Mouse (Mus musculus): Measurements from ENCODE around the gene Gm10160.

Gene Gm10160

DNA sequence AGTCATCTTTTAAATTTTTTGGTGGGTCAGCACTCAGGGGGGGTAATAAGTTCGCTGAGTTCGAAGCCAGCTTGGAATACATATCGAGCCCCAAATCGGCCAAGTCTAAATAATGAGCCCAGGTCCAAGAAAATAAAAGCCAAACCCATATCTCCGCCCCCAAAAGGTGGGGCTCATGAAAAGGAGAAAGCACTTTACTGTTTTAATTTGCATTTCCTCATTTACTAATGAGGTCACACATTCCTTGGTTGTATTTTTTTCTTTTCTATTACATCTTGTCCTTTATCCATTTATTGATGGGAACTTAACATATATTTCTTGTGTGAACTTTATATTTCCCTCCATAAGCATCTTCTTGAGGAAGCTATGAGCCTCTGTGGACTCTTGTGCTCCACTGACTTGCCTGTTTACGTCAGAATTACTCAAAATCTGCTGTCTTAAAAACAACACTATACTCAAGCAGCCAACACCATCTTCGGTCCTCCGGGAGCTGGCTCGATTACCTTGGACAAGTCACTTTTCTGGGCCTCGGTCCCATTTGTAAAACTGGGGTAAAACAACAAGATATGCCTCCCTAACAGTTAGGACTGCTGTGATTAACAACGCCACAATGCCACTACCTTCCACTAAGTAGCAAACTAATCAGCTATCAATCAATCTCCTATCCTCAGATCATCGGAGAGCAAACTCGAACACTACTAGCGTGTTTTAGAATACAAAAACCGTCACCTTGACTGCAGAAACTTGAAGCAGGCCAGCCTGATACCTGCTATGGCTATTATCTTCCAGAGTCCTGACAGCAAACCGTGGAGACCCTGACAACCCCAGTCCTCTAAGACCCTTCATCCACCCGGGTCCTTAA is 27.6 kb downstream of the Gm10160 start:
- no peak for DNase-seq (ENCODE audit: low spot score in 2 of 2)

DNA sequence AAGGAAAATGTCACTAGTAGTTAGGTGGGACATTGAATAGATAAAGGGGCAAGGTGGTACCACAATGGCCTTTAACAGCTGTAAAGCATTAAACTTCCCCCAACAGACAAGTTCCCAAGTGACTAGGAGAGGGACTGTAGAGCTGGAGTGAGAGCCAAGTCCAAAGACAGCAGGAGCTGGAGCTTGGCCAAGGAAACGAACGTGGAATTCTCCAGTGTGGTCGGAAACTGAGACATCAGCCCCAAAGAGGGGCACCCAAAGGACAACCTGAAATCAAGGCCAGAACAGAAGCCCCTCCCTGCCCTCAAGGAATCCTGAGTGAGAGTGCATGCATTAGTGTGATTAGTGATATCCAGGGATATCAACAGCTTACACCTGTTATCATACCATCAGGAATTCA is 30.2 kb downstream of the Gm10160 start:
- no peak for DNase-seq (ENCODE audit: low spot score in 2 of 2)

- no peak for DNase-seq (ENCODE audit: low spot score in 2 of 2)
Observed at GRCm38 (mm10) chr7:81824906-81825305, 30.7 kb downstream of the Gm10160 start.

- no peak for DNase-seq (ENCODE audit: low spot score in 2 of 2)
Observed at GRCm38 (mm10) chr7:81806067-81806466, 49.5 kb downstream of the Gm10160 start.

Measured in frontal cortex, postnatal 25 days (tissue).